Mouse (Mus musculus) heart, embryonic 14.5 days (tissue): ENCODE data around the gene Fut7. TPM values are rescaled to one million over a fixed set of nuclear protein-coding genes. Genes with fewer than 3 reads are reported as not detected.
A peak's percentile ranks its signal among the peaks of the same experiment; 100 is the strongest.

ENCODE experiments used
- ATAC-seq: fragments of 200-750 bp; cut with Nextera tagmentation; 2 replicates; pipeline ENCODE4 v1.8.0; 2017; ENCODE audit warnings: low read depth, moderate TSS enrichment; ENCODE audit not compliant: insufficient number of reproducible peaks, insufficient read depth, low FRiP score
- H3K27ac ChIP-seq, 2 experiments: fragments of 200-500 bp in 1 of 2; fragments of 300-500 bp in 1 of 2; sonication (generic) in 1 of 2; replicated peaks in 1 of 2; 2 replicates each; pipeline ENCODE4 v1.5.1; 2012 to 2014; ENCODE audit warnings: low read depth in 2 of 2, low read length in 2 of 2, control low read depth in 1 of 2, mild to moderate bottlenecking in 1 of 2, mixed read lengths in 1 of 2; ENCODE audit not compliant: control insufficient read depth in 1 of 2, insufficient read depth in 1 of 2
- H3K27me3 ChIP-seq: fragments of 300-500 bp; sonication (generic); 2 replicates; pipeline ENCODE4 v1.6.1; 2014; ENCODE audit warnings: mild to moderate bottlenecking, low read length, control low read depth; ENCODE audit not compliant: control insufficient read depth, insufficient read depth
- H3K36me3 ChIP-seq: fragments of 300-500 bp; sonication (generic); 2 replicates; pipeline ENCODE4 v1.6.1; 2014; ENCODE audit warnings: mild to moderate bottlenecking, control low read depth, low read length, mixed read lengths; ENCODE audit not compliant: control insufficient read depth, insufficient read depth
- H3K4me1 ChIP-seq, 2 experiments: fragments of 200-500 bp in 1 of 2; fragments of 300-500 bp in 1 of 2; sonication (generic) in 1 of 2; 2 replicates each; pipeline ENCODE4 v1.6.1; 2012 to 2014; ENCODE audit warnings: low read length in 2 of 2, control low read depth in 1 of 2, mixed read lengths in 1 of 2; ENCODE audit not compliant: control insufficient read depth in 2 of 2, insufficient read depth in 2 of 2
- H3K4me2 ChIP-seq: fragments of 300-500 bp; sonication (generic); 2 replicates; pipeline ENCODE4 v1.6.1; 2014; ENCODE audit warnings: mild to moderate bottlenecking, low read length
- H3K4me3 ChIP-seq, 2 experiments: fragments of 200-500 bp in 1 of 2; fragments of 300-500 bp in 1 of 2; sonication (generic) in 1 of 2; 2 replicates each; pipeline ENCODE4 v1.5.1; 2012 to 2014; ENCODE audit warnings: low read length in 2 of 2, mild to moderate bottlenecking in 2 of 2, control low read depth in 1 of 2, low read depth in 1 of 2, moderate library complexity in 1 of 2; ENCODE audit not compliant: control insufficient read depth in 1 of 2, insufficient read depth in 1 of 2
- H3K9ac ChIP-seq: fragments of 300-500 bp; sonication (generic); 2 replicates; pipeline ENCODE4 v1.6.1; 2014; ENCODE audit warnings: mild to moderate bottlenecking, low read length
- H3K9me3 ChIP-seq: fragments of 300-500 bp; sonication (generic); 2 replicates; pipeline ENCODE4 v1.6.1; 2016; ENCODE audit warnings: low read length, control low read depth; ENCODE audit not compliant: control insufficient read depth
- WGBS: fragments of 180-500 bp; shearing (Covaris S2); extraction: QIAGEN DNeasy Blood & Tissue Kit; methylation state at CpG from one replicate; pipeline ENCODE4 v1.1.7; 2014; 5-methylcytosine and 5-hydroxymethylcytosine counted together
- polyA plus RNA-seq: library from polyadenylated mRNA; unstranded; fragments of >200 nt; fragmentation: Nextera tagmentation; extraction: Ambion mirVana; gene quantifications from 2 replicates; pipeline ENCODE4 v1.2.1, GENCODE M21; 2014

The Fut7 gene
- polyA plus RNA-seq, 1 experiment from 2014 or later = 0.14 TPM

GRCm38 (mm10) chr2:25450853-25451647 is 28.0 kb downstream of the Fut7 start:
- WGBS = 79% methylated on average over 8 of the region's 8 CpGs
- Histone ChIP-seq H3K4me2 (no peak overlapping the region), H3K4me3 (no peak overlapping the region), H3K36me3 (no peaks in the 10 kb centered on the region), H3K27ac (no peak overlapping the region), H3K9ac (no peak overlapping the region), H3K27me3 (no peaks in the 10 kb centered on the region), H3K4me1 (peaks cover 0 to 2% of the 10 kb centered on the region in 2 experiments; a peak in 1 of 4 replicates), H3K9me3 (no peaks in the 10 kb centered on the region)
- no peak for ATAC-seq

DNA sequence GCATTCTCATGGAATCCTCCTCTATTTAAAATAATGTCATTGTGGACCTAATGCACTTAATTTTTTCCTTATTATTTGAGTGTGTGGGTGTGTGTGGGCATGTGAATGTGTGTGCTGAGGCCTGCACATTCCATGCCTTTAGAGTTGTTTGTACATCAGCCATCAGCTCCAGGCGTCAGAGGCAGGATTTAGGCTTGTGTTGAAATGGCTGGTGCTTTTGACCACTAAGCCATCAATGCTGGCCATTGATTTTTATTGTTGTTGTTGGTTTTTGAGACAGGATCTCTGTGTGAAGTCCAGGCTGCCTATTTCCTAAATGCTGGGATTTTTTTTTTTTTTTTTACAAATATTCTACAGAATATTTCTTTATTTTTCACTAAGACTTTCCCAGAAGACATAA is 29.9 kb downstream of the Fut7 start:
- Histone ChIP-seq H3K9me3 (no peaks in the 10 kb centered on the region), H3K4me2 (no peak overlapping the region), H3K27ac (no peak overlapping the region), H3K4me1 (peaks cover 0 to 7% of the 10 kb centered on the region in 2 experiments; a peak in 2 of 4 replicates), H3K9ac (no peak overlapping the region), H3K4me3 (no peak overlapping the region), H3K27me3 (no peaks in the 10 kb centered on the region), H3K36me3 (peaks cover 6% of the 10 kb centered on the region)
- no peak for ATAC-seq
- WGBS = 55% methylated on average over 1 of the region's 1 CpGs

DNA sequence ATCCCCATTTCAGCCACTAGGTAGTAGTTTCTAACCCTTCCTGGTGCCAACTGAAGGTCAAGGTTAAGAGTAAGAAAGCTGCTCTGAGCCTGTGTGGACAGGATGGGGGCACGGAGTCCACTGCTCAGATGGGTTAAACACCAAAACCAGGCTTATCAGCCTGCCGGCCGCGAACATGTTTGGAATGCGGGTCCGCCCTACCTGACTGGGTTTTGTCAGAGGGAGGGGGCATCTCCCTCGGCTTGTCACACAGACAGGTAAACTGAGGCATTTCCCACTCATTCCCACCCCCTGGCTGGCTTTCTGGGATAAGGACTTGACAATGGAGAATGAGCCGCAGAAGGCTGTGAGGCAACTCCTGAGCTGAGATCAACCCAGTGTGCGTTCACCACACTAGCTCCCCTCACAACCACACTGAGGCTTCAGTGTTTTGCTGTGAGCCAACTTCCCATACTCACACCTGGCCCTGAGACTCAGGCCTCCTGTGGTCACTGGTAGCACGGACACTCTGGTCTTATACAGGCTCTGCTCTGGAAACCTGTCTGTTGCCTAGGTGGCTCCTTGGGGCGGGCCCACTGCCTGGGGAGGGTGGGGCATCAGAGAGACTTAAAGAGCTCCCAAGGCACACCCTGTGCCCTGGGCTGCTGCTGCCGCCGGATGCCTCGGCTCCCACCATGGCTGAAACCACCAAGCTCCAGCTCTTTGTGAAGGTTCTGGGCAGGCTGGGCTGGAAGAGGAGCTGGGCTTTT is 33.3 kb downstream of the Fut7 start, which contains the start of gene Clic3:
TSS of gene Clic3 (plus strand) at position 634 of the 749 bp plus-strand sequence.
- H3K4me3 ChIP-seq = no peak within 1 kb of the TSS
- no peak within 1 kb of the TSS for H3K27ac ChIP-seq
- peaks cover 21% of the 10 kb centered on the region for H3K36me3 ChIP-seq
- ATAC-seq = no peak
- H3K4me2 ChIP-seq = no peak within 1 kb of the TSS
- H3K27me3 ChIP-seq = no peaks in the 10 kb centered on the region
- no peak within 1 kb of the TSS for H3K9ac ChIP-seq
- H3K4me1 ChIP-seq = peaks cover 12 to 27% of the 10 kb centered on the region in 2 experiments
- 40% methylated on average over 14 of the region's 14 CpGs for WGBS
- H3K9me3 ChIP-seq = no peaks in the 10 kb centered on the region

DNA sequence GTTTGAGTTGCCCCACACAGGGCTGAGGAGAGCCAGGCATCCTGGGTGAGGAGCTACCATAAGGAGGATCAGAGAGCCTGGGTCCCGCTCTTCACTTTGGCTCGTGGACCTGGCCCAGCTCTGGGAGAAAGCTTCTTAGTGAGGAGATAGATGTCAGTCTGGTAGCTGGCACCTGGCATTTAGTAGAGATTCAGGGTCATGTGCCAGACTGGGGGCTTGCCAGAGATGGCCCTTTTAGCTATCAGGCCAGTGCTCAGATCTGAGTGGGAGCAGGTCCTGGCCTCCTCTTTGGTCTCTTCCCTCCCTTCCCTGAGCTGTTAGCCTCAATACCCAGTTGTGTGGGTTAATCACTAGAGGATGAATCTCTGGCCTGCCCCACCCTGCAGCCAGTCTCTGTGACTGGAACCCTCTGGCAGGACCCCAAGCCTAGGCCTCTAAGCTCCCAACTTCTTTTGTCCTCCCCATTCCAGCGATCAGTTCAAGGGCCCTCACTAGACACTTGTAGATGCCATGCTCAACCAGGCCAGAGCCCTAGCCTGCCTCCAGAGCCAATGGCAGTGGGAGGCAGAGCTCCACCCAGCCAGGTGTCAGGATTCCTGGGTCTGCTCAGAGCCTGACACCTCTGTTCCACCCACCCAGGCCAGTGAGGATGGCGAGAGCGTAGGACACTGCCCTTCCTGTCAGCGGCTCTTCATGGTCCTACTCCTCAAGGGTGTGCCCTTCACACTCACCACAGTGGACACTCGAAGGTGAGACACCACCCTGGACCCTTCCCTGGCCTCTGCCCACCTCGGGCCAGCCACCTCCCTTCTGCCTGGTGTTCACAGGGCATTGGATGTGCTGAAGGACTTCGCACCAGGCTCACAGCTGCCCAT is 34.2 kb downstream of the Fut7 start:
- no peak for ATAC-seq
- Histone ChIP-seq H3K4me3 (no peak overlapping the region), H3K4me1 (peaks cover 14 to 31% of the 10 kb centered on the region in 2 experiments), H3K4me2 (no peak overlapping the region), H3K9ac (no peak overlapping the region), H3K9me3 (no peaks in the 10 kb centered on the region), H3K27me3 (no peaks in the 10 kb centered on the region), H3K36me3 (peaks cover 21% of the 10 kb centered on the region), H3K27ac (no peak overlapping the region)
- WGBS = 85% methylated on average over 9 of the region's 9 CpGs

- ATAC-seq = no peak
- no peak overlapping the region for H3K4me3 ChIP-seq
These were observed 35.8 kb downstream of the Fut7 start for GRCm38 (mm10) chr2:25458911-25459310.

DNA sequence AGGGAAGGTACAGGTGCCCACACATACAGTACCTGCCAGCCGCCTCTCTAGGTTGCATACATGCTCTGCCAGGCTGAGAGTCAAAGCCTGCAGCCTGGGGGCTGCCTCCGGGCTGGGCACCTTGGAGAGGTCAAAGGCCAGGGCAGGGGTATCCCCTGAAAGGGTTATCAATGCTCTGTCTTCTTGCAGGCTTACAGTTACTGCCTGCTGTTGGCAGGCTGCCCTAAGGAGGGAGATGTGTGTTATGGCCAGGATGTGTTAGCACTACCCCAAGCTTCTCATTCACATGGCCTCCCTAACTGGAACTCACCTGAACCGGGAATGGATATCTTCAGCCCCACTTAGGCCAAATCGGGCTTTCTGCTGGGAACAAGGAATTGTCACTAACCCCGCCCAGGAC is 37.1 kb downstream of the Fut7 start:
- Histone ChIP-seq H3K9me3 (no peaks in the 10 kb centered on the region), H3K27me3 (no peaks in the 10 kb centered on the region), H3K4me3 (peak overlapping the region; percentile 79 to 82), H3K4me2 (peak overlapping the region; percentile 91), H3K4me1 (peaks cover 14 to 31% of the 10 kb centered on the region in 2 experiments), H3K36me3 (peaks cover 21% of the 10 kb centered on the region), H3K9ac (peak overlapping the region; percentile 87), H3K27ac (peak overlapping the region; percentile 89 to 94)
- 30% methylated on average over 5 of the region's 5 CpGs for WGBS
- ATAC-seq = no peak

More at GRCm38 (mm10) chr2:25458911-25459310, 35.8 kb downstream of the Fut7 start:
- Histone ChIP-seq H3K4me1 (peaks cover 14 to 31% of the 10 kb centered on the region in 2 experiments), H3K9me3 (no peaks in the 10 kb centered on the region), H3K27me3 (no peaks in the 10 kb centered on the region), H3K4me2 (no peak overlapping the region), H3K9ac (no peak overlapping the region; the same call in 1 of the 2 replicates), H3K27ac (no peak overlapping the region), H3K36me3 (peaks cover 21% of the 10 kb centered on the region)
- 77% methylated on average over 5 of the region's 5 CpGs for WGBS
